Mouse (Mus musculus): ENCODE results near the gene Msh2.

DNA sequence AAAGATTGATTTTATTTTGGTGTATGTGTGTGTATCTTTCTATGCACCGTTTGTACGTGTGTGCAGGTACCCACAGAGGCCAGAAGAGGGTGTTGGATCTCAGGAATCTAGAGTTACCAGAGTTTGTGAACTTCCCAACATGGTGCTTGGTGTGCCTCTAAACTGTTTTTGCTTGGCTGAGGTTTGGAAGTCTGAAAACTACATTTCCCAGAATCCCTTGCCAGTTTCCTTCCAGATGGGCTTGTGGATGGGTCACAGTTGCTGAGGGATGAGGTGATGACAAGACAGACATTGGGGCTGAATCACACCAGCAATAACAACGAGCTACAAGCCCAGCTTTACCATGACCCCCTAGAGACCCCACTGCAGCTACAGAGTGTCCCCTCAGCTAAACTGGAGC is 65.0 kb downstream of the Msh2 start:
- TF ChIP-seq CTCF (IDR thresholded peaks at IDR 0.05; ENCODE audit: borderline replicate concordance, insufficient read depth, low read depth, low read length) (no peak), POLR2A (IDR thresholded peaks at IDR 0.05; ENCODE audit: borderline replicate concordance, insufficient read depth, low read length) (no peak)

All from cerebellum, adult 2 months (tissue).